Mouse (Mus musculus): ENCODE measurements around the gene Timm13.

The Timm13 gene

GRCm38 (mm10) chr10:80904004-80904693 lies 3.4 kb upstream of the Timm13 start:
- DNase-seq (ENCODE audit: low spot score in 2 of 2), result no peak

GRCm38 (mm10) chr10:80903282-80903681 lies 2.5 kb upstream of the Timm13 start:
- DNase-seq (ENCODE audit: low spot score in 2 of 2), result no peak

GRCm38 (mm10) chr10:80902273-80902940 lies 1.6 kb upstream of the Timm13 start:
- no peak for DNase-seq (ENCODE audit: low spot score in 2 of 2)

- no peak for DNase-seq (ENCODE audit: low spot score in 2 of 2)
These were observed 872 bp upstream of the Timm13 start for GRCm38 (mm10) chr10:80901409-80902272.

GRCm38 (mm10) chr10:80899591-80900317 lies 1.0 kb downstream of the Timm13 start:
- DNase-seq (ENCODE audit: low spot score in 2 of 2), result no peak

GRCm38 (mm10) chr10:80899074-80899473 lies 1.7 kb downstream of the Timm13 start:
- no peak for DNase-seq (ENCODE audit: low spot score in 2 of 2)

GRCm38 (mm10) chr10:80897861-80898510 lies 2.8 kb downstream of the Timm13 start:
- no peak for DNase-seq (ENCODE audit: low spot score in 2 of 2)

- DNase-seq (ENCODE audit: low spot score in 2 of 2), result no peak
These were observed 3.9 kb downstream of the Timm13 start for GRCm38 (mm10) chr10:80896581-80897485.

- no peak for DNase-seq (ENCODE audit: low spot score in 2 of 2)
These were observed 5.1 kb downstream of the Timm13 start for GRCm38 (mm10) chr10:80895697-80896096.

GRCm38 (mm10) chr10:80895100-80895499 lies 5.7 kb downstream of the Timm13 start:
- no peak for DNase-seq (ENCODE audit: low spot score in 2 of 2)

- no peak for DNase-seq (ENCODE audit: low spot score in 2 of 2)
These were observed 13.6 kb downstream of the Timm13 start for GRCm38 (mm10) chr10:80887181-80887580.

- peak; percentile 63 to 73 for DNase-seq (ENCODE audit: low spot score in 2 of 2)
These were observed 19.5 kb downstream of the Timm13 start for GRCm38 (mm10) chr10:80881301-80881700.

- DNase-seq (ENCODE audit: low spot score in 2 of 2), result no peak
These were observed 19.9 kb downstream of the Timm13 start for GRCm38 (mm10) chr10:80880901-80881300.

- peak; percentile 67 to 71 for DNase-seq (ENCODE audit: low spot score in 2 of 2)
These were observed 20.6 kb downstream of the Timm13 start for GRCm38 (mm10) chr10:80880131-80880641.

GRCm38 (mm10) chr10:80876594-80876993 lies 24.2 kb downstream of the Timm13 start:
- DNase-seq (ENCODE audit: low spot score in 2 of 2), result no peak

GRCm38 (mm10) chr10:80876028-80876427 lies 24.7 kb downstream of the Timm13 start:
- DNase-seq (ENCODE audit: low spot score in 2 of 2), result peak; percentile 48 to 62

- DNase-seq (ENCODE audit: low spot score in 2 of 2), result no peak
These were observed 26.7 kb downstream of the Timm13 start for GRCm38 (mm10) chr10:80874035-80874434.

GRCm38 (mm10) chr10:80871581-80871980 lies 29.2 kb downstream of the Timm13 start, which contains the start of gene Tmprss9:
Gene Tmprss9 (plus strand): TSS chr10:80871848.
- no peak for DNase-seq (ENCODE audit: low spot score in 2 of 2)

GRCm38 (mm10) chr10:80870993-80871392 lies 29.8 kb downstream of the Timm13 start:
- DNase-seq (ENCODE audit: low spot score in 2 of 2), result no peak

- no peak for DNase-seq (ENCODE audit: low spot score in 2 of 2)
These were observed 36.3 kb downstream of the Timm13 start for GRCm38 (mm10) chr10:80864446-80864845.
